Comparison of ENCODE assay signal across 29 mouse cellular contexts in genomic region chr11:54574741-54575140, GRCm38 (mm10).
"Had no signal": no experiment of that assay in that cellular context is flagged by ENCODE, and none has a peak within 500 bp of the region (broad histone marks: within the 10 kb centered on the region; RNA-seq: fewer than 3 reads in every experiment).

No protein-coding gene starts in this region.

- ATAC-seq: forebrain, embryonic 13.5 days; forebrain, embryonic 14.5 days; forebrain, embryonic 15.5 days; forebrain, embryonic 16.5 days; forebrain, postnatal 0 days had no signal

- H3K36me3 ChIP-seq: embryonic facial prominence, embryonic 12.5 days; embryonic facial prominence, embryonic 15.5 days; forebrain, embryonic 12.5 days; forebrain, embryonic 15.5 days had no signal

- H3K9ac ChIP-seq: embryonic facial prominence, embryonic 12.5 days; embryonic facial prominence, embryonic 13.5 days; embryonic facial prominence, embryonic 15.5 days; forebrain, embryonic 12.5 days; forebrain, embryonic 13.5 days; forebrain, embryonic 15.5 days; forebrain, postnatal 0 days had no signal

- DNase-seq: cerebellum, adult 2 months; cerebellum, adult 8-10 months; cerebellum, adult 9-10 months; cerebellum, adult 9-11 months; cerebellum, postnatal 10 days; cerebellum, postnatal 14 days; cerebellum, postnatal 25 days; cerebellum, postnatal 36 days; embryo, embryonic 11 days; forebrain, postnatal 0 days; gastrocnemius, adult 2 months; gastrocnemius, postnatal 10 days; gastrocnemius, postnatal 14 days; gastrocnemius, postnatal 25 days; gastrocnemius, postnatal 36 days; heart, adult 11 months; heart, adult 18-20 months; heart, adult 2 months had no signal

- H3K4me1 ChIP-seq: embryonic facial prominence, embryonic 10.5 days; embryonic facial prominence, embryonic 12.5 days; embryonic facial prominence, embryonic 13.5 days; embryonic facial prominence, embryonic 15.5 days; forebrain, embryonic 10.5 days; forebrain, embryonic 12.5 days; forebrain, embryonic 13.5 days; forebrain, embryonic 15.5 days had no signal

- H3K27ac ChIP-seq: embryonic facial prominence, embryonic 10.5 days; embryonic facial prominence, embryonic 12.5 days; embryonic facial prominence, embryonic 13.5 days; embryonic facial prominence, embryonic 15.5 days; forebrain, embryonic 10.5 days; forebrain, embryonic 12.5 days; forebrain, embryonic 13.5 days; forebrain, embryonic 15.5 days; gastrocnemius, adult 2 months; heart, adult 2 months had no signal

- H3K4me2 ChIP-seq: embryonic facial prominence, embryonic 12.5 days; embryonic facial prominence, embryonic 13.5 days; embryonic facial prominence, embryonic 15.5 days; forebrain, embryonic 12.5 days; forebrain, embryonic 13.5 days; forebrain, embryonic 15.5 days had no signal

- H3K27me3 ChIP-seq: embryonic facial prominence, embryonic 12.5 days; embryonic facial prominence, embryonic 13.5 days; embryonic facial prominence, embryonic 15.5 days; forebrain, embryonic 12.5 days; forebrain, embryonic 13.5 days; forebrain, embryonic 15.5 days had no signal

- H3K9me3 ChIP-seq: embryonic facial prominence, embryonic 10.5 days; embryonic facial prominence, embryonic 12.5 days; embryonic facial prominence, embryonic 13.5 days; embryonic facial prominence, embryonic 15.5 days; forebrain, embryonic 12.5 days; forebrain, embryonic 13.5 days; forebrain, embryonic 15.5 days had no signal

- H3K4me3 ChIP-seq: embryonic facial prominence, embryonic 10.5 days; embryonic facial prominence, embryonic 12.5 days; embryonic facial prominence, embryonic 13.5 days; embryonic facial prominence, embryonic 15.5 days; erythroblast, embryonic 14.5 days; forebrain, embryonic 10.5 days; forebrain, embryonic 12.5 days; forebrain, embryonic 13.5 days; forebrain, embryonic 15.5 days; gastrocnemius, adult 2 months; heart, adult 2 months had no signal
